Mouse (Mus musculus): ENCODE results near the gene Setdb1. TPM values are rescaled to one million over a fixed set of nuclear protein-coding genes. Genes with fewer than 3 reads are reported as not detected.
A peak's percentile ranks its signal among the peaks of the same experiment; 100 is the strongest.

The Setdb1 gene
- polyA plus RNA-seq, 1 experiment from 2014 or later = 45.4 TPM

DNA sequence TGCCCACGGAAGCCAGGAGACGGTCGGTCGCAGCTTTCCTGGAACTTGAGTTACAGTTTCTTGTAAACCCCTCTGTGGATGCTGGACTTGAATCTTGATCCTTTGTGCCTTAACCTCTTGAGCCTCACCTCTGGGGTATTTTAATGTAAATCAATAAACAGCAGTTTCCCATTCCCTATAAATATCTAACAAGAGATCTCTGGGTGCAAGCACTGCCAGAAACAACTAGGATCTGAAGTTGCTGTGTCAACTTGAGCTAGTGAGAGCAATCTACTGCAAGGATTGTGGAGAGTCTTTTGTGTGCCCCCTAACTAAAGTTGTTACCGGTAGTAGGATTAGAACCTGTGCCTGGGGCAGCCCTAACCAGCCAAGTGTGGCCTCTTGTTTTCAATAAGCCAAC is 71.6 kb downstream of the Setdb1 start:
- no peak for ATAC-seq (replicated peaks)
- no peak overlapping the region for H3K4me3 ChIP-seq
- H3K4me1 ChIP-seq = peaks cover 28% of the 10 kb centered on the region
- no peaks in the 10 kb centered on the region for H3K27me3 ChIP-seq (replicated peaks)
- no peaks in the 10 kb centered on the region for H3K9me3 ChIP-seq
- WGBS = 93% methylated on average over 5 of the region's 5 CpGs
- no peak overlapping the region for H3K27ac ChIP-seq
- no peak overlapping the region for H3K9ac ChIP-seq
- H3K36me3 ChIP-seq (replicated peaks) = peaks cover 6% of the 10 kb centered on the region; the same call in 1 of the 2 replicates
- no peak overlapping the region for H3K4me2 ChIP-seq

DNA sequence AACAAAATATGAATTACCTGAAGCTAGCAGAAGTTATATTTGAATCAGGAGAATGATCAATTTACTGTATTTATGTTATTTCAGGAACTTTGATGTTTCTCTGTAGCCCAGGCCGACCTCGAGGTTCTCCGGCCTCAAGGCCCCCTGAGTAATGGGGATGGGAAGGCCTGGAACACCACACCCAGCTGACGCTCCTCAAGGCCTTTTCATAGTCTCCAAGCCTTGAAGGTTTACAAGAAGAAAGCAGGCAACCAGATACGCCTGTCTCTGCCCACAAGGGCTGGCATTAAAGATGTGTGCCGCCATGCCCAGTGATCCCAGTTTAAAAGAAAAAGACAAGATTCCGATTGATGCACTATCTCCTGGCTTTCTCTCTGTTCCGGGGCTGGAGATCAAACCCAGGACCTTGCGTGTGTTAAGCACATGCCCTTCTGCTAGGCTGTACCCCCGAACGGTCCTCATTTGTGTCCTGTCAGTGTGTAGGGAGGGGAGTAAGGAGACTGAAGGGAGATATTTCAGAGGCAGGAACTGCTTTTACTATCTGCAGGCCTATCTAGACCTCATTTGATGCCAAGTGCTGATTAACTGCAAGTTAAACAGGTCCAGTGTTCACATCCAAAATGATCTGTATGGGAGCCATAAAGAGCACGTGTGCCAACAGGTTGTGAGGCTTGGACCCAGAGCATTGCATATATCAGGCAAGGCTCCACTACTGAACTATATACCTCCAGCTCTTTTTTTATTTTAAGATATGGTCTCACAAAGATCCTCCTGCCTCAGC is 72.3 kb downstream of the Setdb1 start:
- H3K36me3 ChIP-seq (replicated peaks) = peaks cover 6% of the 10 kb centered on the region; the same call in 1 of the 2 replicates
- H3K27ac ChIP-seq = no peak overlapping the region
- H3K9ac ChIP-seq = no peak overlapping the region
- WGBS = 89% methylated on average over 12 of the region's 12 CpGs
- no peaks in the 10 kb centered on the region for H3K27me3 ChIP-seq (replicated peaks)
- no peaks in the 10 kb centered on the region for H3K9me3 ChIP-seq
- ATAC-seq (replicated peaks) = no peak
- H3K4me3 ChIP-seq = peak overlapping the region; percentile 71; the same call in 1 of the 2 replicates
- peaks cover 28% of the 10 kb centered on the region for H3K4me1 ChIP-seq
- peak overlapping the region; percentile 83 for H3K4me2 ChIP-seq

DNA sequence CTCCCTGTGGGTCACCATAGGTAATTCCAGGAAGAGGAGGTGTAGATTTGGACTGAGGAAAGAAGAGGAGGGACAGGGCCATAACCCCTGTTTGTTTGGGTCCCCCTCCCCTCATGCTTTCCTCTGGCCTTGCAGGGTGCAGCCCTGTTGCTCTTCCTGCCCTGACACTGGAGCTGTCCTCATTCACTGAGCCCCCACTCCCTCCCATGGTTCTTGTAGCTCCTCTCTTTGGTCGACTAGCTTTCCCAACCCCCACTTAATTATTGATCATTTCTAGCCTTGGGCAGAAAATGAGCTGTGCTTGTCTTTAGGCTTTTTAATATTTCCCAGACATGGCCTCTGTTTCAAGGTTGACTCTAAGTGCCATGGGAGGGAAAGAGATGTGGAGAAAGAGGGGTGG is 72.9 kb downstream of the Setdb1 start:
- no peaks in the 10 kb centered on the region for H3K9me3 ChIP-seq
- H3K27me3 ChIP-seq (replicated peaks) = no peaks in the 10 kb centered on the region
- H3K36me3 ChIP-seq (replicated peaks) = peaks cover 6% of the 10 kb centered on the region; the same call in 1 of the 2 replicates
- peaks cover 31% of the 10 kb centered on the region for H3K4me1 ChIP-seq
- no peak for ATAC-seq (replicated peaks)
- 14% methylated on average over 1 of the region's 1 CpGs for WGBS
- H3K27ac ChIP-seq = peak overlapping the region; percentile 93; the same call in 1 of the 2 replicates
- peak overlapping the region; percentile 69; the same call in 1 of the 2 replicates for H3K9ac ChIP-seq
- H3K4me3 ChIP-seq = peak overlapping the region; percentile 71
- H3K4me2 ChIP-seq = peak overlapping the region; percentile 83

DNA sequence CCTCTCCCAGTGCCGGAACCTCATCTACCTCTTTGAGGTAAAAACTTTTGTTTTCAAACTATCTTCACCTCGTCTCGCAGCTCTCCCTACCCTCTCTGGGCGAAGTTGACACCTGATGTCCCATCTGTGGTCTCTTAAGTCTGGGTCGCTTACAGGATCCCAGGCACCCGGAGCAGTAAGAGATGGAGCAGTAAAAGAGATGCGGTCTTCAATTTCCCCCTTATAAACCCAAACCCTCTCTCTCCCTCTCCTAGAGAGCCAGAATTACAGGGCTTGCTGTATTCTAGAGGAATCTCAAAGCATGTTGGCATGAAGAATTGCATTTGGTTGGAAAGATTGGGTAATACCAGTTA is 73.4 kb downstream of the Setdb1 start:
- no peaks in the 10 kb centered on the region for H3K9me3 ChIP-seq
- peak overlapping the region; percentile 83 for H3K4me2 ChIP-seq
- peak overlapping the region; percentile 69 for H3K9ac ChIP-seq
- H3K36me3 ChIP-seq (replicated peaks) = peaks cover 6% of the 10 kb centered on the region; the same call in 1 of the 2 replicates
- peak overlapping the region; percentile 93 for H3K27ac ChIP-seq
- H3K4me1 ChIP-seq = peaks cover 31% of the 10 kb centered on the region
- no peak for ATAC-seq (replicated peaks)
- peak overlapping the region; percentile 71 for H3K4me3 ChIP-seq
- no peaks in the 10 kb centered on the region for H3K27me3 ChIP-seq (replicated peaks)
- WGBS = under 1% methylated on average over 7 of the region's 7 CpGs

DNA sequence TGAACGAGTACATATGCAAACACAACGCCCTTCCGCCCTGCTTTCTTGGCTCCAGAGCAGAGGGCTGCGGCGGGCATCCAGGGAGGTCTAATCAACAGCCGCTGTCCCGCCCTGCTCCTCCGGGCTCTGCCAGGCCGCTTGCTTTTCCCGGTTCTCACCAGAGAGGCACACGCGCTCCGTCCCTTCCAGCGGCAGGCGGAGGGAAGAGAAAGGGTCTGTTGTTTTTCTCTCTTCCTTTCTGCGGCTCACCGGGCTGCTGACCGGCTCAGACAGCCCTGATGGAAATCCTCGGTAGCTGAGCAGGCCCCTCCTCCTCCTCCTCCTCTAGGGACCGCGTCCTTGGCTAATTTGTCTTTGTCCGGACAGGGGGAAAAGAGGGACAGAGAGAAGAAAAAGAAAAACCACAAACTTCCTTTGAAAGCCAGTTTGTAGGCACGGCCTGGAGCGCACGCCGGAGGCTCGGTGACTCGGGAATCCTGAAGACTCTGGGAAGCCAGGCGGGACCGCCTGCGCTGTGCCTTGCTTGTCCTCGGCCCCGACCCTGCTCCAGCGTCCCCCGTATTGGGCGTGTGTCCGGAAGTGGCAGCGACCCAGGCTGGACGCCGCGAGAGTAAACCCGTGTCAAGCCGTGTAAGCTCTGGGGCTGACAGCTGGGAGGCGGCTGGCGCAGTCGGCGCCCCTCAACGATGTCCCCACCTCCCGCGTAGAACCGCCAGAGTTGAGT is 74.0 kb downstream of the Setdb1 start:
- Histone ChIP-seq H3K36me3 (replicated peaks) (peaks cover 6% of the 10 kb centered on the region; the same call in 1 of the 2 replicates), H3K9me3 (no peaks in the 10 kb centered on the region), H3K4me3 (peak overlapping the region; percentile 71), H3K27me3 (replicated peaks) (no peaks in the 10 kb centered on the region), H3K9ac (peak overlapping the region; percentile 69), H3K4me2 (peak overlapping the region; percentile 83), H3K27ac (peak overlapping the region; percentile 93), H3K4me1 (peaks cover 31% of the 10 kb centered on the region)
- under 1% methylated on average over 49 of the region's 51 CpGs for WGBS
- peak; percentile 58 for ATAC-seq (replicated peaks)

DNA sequence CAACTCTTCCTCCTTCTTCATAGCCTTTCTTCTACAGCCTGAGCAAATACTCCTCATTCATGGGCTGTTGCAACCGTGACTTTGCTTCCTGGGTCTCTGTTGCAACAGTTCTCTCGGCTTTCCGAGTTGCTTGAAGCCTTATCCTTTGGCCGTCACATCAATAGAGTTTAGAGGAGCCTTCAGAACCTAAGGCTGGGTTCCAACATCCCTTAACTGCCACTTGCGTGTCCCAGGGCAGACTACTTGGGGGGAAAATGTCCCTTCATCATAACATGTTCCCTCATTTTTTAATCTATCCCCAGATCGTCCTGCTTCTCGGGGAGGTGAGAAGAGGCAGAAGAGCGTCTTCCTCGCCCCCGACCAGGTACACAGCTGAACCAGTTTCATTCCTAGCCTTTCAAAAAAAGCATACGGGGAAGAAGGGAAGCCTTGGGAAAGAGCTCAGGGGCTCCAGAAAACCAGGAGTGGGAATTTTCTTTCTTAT is 74.6 kb downstream of the Setdb1 start:
- Histone ChIP-seq H3K4me3 (peak overlapping the region; percentile 71), H3K4me1 (peaks cover 31% of the 10 kb centered on the region), H3K27ac (peak overlapping the region; percentile 93), H3K9ac (peak overlapping the region; percentile 69), H3K4me2 (peak overlapping the region; percentile 83), H3K36me3 (replicated peaks) (0 out of 2 replicates have a peak, but pooled peaks cover 1% of the 10 kb centered on the region), H3K27me3 (replicated peaks) (no peaks in the 10 kb centered on the region), H3K9me3 (no peaks in the 10 kb centered on the region)
- under 1% methylated on average over 11 of the region's 11 CpGs for WGBS
- ATAC-seq (replicated peaks) = 0 out of 2 replicates have a peak, but pooled peaks have one; percentile 15

DNA sequence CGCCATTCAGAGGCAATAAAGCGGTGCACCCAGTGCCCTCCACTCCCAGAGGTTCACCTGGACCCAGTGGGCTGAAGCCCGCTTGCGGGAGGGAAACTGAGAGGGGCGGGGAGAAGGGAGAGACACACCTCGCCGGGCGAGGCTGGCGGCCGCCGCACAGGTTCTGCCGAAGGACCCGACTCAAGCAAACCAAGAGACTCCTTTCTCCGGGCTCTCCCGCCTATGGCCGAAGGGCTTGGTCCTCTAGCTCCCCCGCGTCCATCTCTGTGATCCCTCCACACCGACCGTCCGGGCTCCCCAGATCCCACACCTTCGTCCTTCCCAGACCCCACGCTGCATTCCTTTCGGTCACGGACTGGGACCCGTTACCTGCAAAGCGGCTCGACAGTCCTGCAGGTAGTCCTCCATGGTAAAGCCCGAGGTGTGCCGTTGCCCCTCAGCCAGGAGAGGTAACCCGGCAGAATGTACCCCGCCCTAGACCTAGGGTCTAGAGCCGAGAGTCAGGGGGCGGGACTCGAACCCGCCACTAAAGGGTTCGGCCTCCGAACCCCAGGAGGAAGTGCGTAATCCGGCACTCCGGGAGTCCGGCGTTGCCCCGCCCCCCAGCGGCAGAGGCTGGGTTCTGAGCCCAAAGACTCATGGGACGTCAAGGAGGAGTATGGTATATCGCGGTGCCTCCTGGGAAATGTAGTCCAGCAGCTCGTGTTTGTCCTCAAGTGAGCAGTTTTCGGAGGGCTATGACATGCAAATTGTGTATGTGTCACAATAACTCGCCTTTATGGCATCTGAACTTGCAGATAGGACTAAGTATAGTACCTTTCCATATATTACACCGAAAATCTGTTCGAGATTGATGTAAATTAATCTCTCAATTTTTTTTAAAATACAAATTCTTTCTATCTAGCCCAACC is 75.5 kb downstream of the Setdb1 start, which contains the start of the genes Mindy1 and Prune1:
Gene Mindy1 (plus strand): TSS at position 130 of the 911 bp plus-strand sequence.
Gene Prune1 (minus strand): TSS at position 861 of the 911 bp plus-strand sequence.
- Histone ChIP-seq H3K4me1 (peaks cover 31% of the 10 kb centered on the region), H3K27me3 (replicated peaks) (no peaks in the 10 kb centered on the region), H3K4me2 (peak within 1 kb of the TSS; percentile 83), H3K9ac (peak within 1 kb of the TSS; percentile 74), H3K36me3 (replicated peaks) (no peaks in the 10 kb centered on the region), H3K27ac (peak within 1 kb of the TSS; percentile 93), H3K9me3 (no peaks in the 10 kb centered on the region), H3K4me3 (peak within 1 kb of the TSS; percentile 71)
- peak; percentile 94 for ATAC-seq (replicated peaks)
- WGBS = under 1% methylated on average over 53 of the region's 53 CpGs

DNA sequence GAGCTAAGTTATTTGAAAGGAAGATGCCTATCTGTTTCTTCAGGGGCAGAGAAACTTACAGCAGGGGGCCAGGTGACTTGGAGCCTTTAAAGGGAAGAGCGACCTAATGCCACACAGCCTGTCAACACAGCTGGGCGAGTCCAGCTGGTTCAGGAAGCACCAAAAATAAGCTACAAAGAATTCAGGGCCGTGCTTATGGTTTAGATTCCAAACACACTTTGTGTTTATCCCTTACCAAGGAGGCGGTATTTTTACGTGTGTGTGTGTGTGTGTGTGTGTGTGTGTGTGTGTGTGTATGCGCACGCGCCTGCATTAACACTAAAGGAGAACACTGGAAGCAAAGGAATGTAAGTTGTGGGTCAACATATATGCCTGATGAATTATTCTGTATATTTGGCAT is 76.3 kb downstream of the Setdb1 start:
- no peaks in the 10 kb centered on the region for H3K36me3 ChIP-seq (replicated peaks)
- H3K27me3 ChIP-seq (replicated peaks) = no peaks in the 10 kb centered on the region
- peak overlapping the region; percentile 93 for H3K27ac ChIP-seq
- H3K9ac ChIP-seq = peak overlapping the region; percentile 74
- peak overlapping the region; percentile 83 for H3K4me2 ChIP-seq
- H3K4me3 ChIP-seq = peak overlapping the region; percentile 71
- no peaks in the 10 kb centered on the region for H3K9me3 ChIP-seq
- no peak for ATAC-seq (replicated peaks)
- peaks cover 31% of the 10 kb centered on the region for H3K4me1 ChIP-seq
- 23% methylated on average over 8 of the region's 8 CpGs for WGBS

DNA sequence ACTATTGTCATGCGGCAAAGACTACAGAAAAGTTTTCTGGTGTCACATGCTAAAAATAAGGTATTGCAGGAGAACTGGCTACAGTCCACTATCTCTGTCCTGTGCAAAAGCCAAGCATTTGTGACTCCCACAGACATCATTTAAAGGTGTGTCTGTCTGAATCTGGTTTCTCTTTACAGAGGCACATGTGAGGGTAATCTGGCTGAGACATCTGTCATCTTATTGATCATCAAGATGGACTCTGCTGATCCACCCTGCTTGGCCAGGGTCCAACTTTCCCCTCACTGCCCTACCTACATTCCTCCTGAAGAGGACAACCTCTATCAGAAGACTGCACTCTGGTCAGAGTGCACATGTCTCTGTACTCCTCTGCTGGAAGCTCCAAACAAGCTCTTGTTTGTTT is 79.9 kb downstream of the Setdb1 start:
- no peak overlapping the region for H3K4me2 ChIP-seq
- peaks cover 8% of the 10 kb centered on the region for H3K4me1 ChIP-seq
- H3K36me3 ChIP-seq (replicated peaks) = no peaks in the 10 kb centered on the region
- ATAC-seq (replicated peaks) = no peak
- H3K4me3 ChIP-seq = no peak overlapping the region
- 96% methylated on average over 1 of the region's 1 CpGs for WGBS
- H3K9ac ChIP-seq = no peak overlapping the region
- H3K9me3 ChIP-seq = no peaks in the 10 kb centered on the region
- H3K27me3 ChIP-seq (replicated peaks) = no peaks in the 10 kb centered on the region
- no peak overlapping the region for H3K27ac ChIP-seq

DNA sequence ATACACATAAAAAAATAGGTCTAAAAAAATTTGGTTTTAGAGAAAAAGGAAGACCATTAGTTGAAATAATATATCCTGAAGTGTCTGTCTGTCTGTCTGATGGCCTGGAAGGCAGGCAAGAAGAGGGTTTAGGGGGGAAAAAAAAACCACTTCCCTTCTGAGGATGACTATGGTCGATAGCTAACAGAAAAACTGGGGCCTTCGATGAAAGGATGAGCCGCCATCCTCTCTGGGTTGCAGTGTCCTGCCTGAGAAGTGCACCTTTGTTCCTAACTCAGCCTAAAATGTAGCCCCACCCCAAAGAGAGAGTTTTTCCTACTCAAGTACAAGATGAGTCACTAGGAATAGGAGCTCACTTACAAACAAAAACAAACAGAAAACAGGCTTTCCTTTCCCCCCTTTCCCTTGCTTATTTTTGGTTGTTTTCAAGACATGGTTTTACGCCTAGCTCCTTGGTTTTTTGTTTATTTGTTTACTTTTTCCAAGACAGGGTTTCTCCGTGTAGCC is 80.5 kb downstream of the Setdb1 start:
- no peaks in the 10 kb centered on the region for H3K27me3 ChIP-seq (replicated peaks)
- no peak overlapping the region for H3K9ac ChIP-seq
- no peaks in the 10 kb centered on the region for H3K36me3 ChIP-seq (replicated peaks)
- H3K4me1 ChIP-seq = peaks cover 7% of the 10 kb centered on the region
- 81% methylated on average over 5 of the region's 5 CpGs for WGBS
- H3K27ac ChIP-seq = no peak overlapping the region
- no peak overlapping the region for H3K4me2 ChIP-seq
- no peaks in the 10 kb centered on the region for H3K9me3 ChIP-seq
- H3K4me3 ChIP-seq = no peak overlapping the region
- ATAC-seq (replicated peaks) = no peak

DNA sequence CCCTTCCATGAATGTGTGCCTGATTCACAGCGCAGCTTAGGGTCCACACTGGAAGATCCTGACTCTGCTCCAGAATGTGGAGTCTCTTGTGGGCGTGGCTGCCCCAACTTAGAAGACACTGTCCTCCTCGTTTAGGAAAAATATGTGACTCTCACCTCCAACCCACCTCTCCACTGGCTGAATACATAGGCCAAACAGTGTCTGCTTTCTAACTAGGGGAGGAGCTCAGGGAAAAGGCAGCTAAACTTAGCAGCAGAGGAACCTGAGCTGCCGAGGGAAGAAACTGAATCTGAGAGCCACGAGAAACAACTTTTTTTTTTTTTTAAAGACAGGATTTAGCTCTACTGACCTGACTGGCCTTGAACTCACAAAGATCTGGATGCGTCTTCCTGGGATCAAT is 81.8 kb downstream of the Setdb1 start:
- Histone ChIP-seq H3K27ac (no peak overlapping the region), H3K4me2 (no peak overlapping the region), H3K4me1 (peaks cover 3% of the 10 kb centered on the region; the same call in 1 of the 2 replicates), H3K36me3 (replicated peaks) (no peaks in the 10 kb centered on the region), H3K9me3 (no peaks in the 10 kb centered on the region), H3K4me3 (no peak overlapping the region), H3K9ac (no peak overlapping the region), H3K27me3 (replicated peaks) (no peaks in the 10 kb centered on the region)
- no peak for ATAC-seq (replicated peaks)
- 86% methylated on average over 6 of the region's 6 CpGs for WGBS
